Mouse (Mus musculus): ENCODE measurements around the gene Golga1. TPM values are rescaled to one million over a fixed set of nuclear protein-coding genes. Genes with fewer than 3 reads are reported as not detected.
A peak's percentile ranks its signal among the peaks of the same experiment; 100 is the strongest.
"Not testable (repeated sequence)": the region's sequence is repeated elsewhere in the genome, so short reads cannot be mapped to it uniquely, and the experiment has no call there.

The Golga1 gene
- polyA plus RNA-seq (2012; rRNA removed), result 13.1 and 13.7 TPM in 2 replicates

DNA sequence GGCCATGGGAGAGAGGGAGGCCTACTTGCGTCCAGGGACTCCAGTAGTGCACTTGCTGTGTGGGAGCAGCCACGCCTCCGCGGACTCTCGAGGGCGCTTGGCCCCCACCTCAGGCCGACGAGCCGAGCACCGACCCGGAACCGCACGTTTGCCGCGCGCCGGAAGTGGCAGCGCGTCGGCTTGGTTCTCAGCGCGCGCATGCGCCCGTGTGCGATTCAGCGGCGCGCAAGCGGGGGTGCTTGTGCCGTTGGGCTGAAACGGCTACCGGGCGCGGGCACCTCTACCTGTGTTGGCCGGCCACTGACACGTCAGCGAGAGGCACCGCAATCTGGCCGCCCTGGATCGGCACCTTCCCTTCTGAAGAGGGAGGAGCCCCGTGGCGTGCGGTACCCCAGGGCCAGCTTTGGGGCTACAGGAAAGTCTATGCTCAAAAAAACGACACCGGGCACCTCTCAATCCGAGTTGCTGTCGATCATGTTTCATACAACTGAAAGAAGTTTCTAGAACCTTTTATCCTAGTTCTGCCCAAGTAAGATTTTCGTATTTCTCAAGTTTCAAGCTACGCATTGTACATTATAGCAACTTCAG lies at the start of gene Golga1:
TSS of gene Golga1 (minus strand) at position 142 of the 588 bp plus-strand sequence.
- Histone ChIP-seq H3K4me3 (ENCODE audit: control insufficient read depth, low read depth, low read length) (peak within 1 kb of the TSS; percentile 86), H3K27me3 (ENCODE audit: control insufficient read depth, insufficient read depth, low read length) (no peaks in the 10 kb centered on the region), H3K27ac (ENCODE audit: control insufficient read depth, insufficient read depth, low read depth, low read length) (peak within 1 kb of the TSS; percentile 99), H3K36me3 (ENCODE audit: control insufficient read depth, insufficient read depth, low read length) (no peaks in the 10 kb centered on the region), H3K4me1 (ENCODE audit: control insufficient read depth, insufficient read depth, low read length) (peaks cover 2% of the 10 kb centered on the region; the same call in 1 of the 2 replicates)
- TF ChIP-seq POLR2A (IDR thresholded peaks at IDR 0.05; ENCODE audit: control insufficient read depth, low read depth, low read length), result peak; percentile 99
- TF ChIP-seq CTCF (IDR thresholded peaks at IDR 0.05; ENCODE audit: control insufficient read depth, insufficient read depth, insufficient replicate concordance, low read depth, low read length), result no peak

DNA sequence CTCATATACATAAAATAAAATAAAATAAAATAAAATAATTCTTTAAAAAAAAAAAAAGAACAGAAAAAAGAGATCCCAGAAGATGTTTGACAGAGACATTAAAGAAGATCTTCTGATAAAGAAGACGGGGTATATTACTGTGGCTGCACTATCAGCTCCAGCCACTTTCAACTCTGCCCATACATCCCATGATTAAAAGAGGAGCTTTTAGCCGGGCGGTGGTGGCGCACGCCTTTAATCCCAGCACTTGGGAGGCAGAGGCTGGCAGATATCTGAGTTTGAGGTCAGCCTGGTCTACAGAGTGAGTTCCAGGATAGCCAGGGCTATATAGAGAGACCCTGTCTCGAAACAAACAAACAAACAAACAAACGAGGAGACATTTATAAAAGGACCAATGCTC lies 48.8 kb upstream of the Golga1 start:
- TF ChIP-seq POLR2A (IDR thresholded peaks at IDR 0.05; ENCODE audit: control insufficient read depth, low read depth, low read length) (no peak), CTCF (IDR thresholded peaks at IDR 0.05; ENCODE audit: control insufficient read depth, insufficient read depth, insufficient replicate concordance, low read depth, low read length) (no peak)
- no peak overlapping the region for H3K4me3 ChIP-seq (ENCODE audit: control insufficient read depth, low read depth, low read length)
- no peaks in the 10 kb centered on the region for H3K4me1 ChIP-seq (ENCODE audit: control insufficient read depth, insufficient read depth, low read length)
- no peak overlapping the region for H3K27ac ChIP-seq (ENCODE audit: control insufficient read depth, insufficient read depth, low read depth, low read length)
- peaks cover 2% of the 10 kb centered on the region; the same call in 1 of the 2 replicates for H3K36me3 ChIP-seq (ENCODE audit: control insufficient read depth, insufficient read depth, low read length)
- no peaks in the 10 kb centered on the region for H3K27me3 ChIP-seq (ENCODE audit: control insufficient read depth, insufficient read depth, low read length)

DNA sequence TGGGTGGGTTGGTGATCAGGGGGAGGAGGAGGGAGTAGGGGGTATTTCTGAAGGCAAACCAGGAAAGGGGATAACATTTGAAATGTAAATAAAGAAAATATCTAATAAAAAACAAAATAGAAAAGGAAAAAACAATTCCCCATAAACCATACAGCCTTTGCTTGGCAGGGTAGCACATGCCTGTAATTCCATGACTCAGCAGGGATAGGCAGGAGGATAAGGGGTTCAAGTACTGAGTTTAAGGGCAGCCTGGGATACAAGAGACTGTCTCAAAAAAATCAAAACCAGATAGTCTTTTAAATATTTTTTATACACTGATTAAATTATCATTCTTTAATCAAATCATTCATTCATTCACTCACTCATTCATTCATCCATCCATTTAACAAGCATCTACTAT lies 45.2 kb upstream of the Golga1 start:
- H3K36me3 ChIP-seq (ENCODE audit: control insufficient read depth, insufficient read depth, low read length), result no peaks in the 10 kb centered on the region
- no peak for TF ChIP-seq POLR2A (IDR thresholded peaks at IDR 0.05; ENCODE audit: control insufficient read depth, low read depth, low read length)
- TF ChIP-seq CTCF (IDR thresholded peaks at IDR 0.05; ENCODE audit: control insufficient read depth, insufficient read depth, insufficient replicate concordance, low read depth, low read length), result no peak
- H3K4me1 ChIP-seq (ENCODE audit: control insufficient read depth, insufficient read depth, low read length), result no peaks in the 10 kb centered on the region
- no peak overlapping the region for H3K27ac ChIP-seq (ENCODE audit: control insufficient read depth, insufficient read depth, low read depth, low read length)
- H3K4me3 ChIP-seq (ENCODE audit: control insufficient read depth, low read depth, low read length), result no peak overlapping the region
- no peaks in the 10 kb centered on the region for H3K27me3 ChIP-seq (ENCODE audit: control insufficient read depth, insufficient read depth, low read length)

DNA sequence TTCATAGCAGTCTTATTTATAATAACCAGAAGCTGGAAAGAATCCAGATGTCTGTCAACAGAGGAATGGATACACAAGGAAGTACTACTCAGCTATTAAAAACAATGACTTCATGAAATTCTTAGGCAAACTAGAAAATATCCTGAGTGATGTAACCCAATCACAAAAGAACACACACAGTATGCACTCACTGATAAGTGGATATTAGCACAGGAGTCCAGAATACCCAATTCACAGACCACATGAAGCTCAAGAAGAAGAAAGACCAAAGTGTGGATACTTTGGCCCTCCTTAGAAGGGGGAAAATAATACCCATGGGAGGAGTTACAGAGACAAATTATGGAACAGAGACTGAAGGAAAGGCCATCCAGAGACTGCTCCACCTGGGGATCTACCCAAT lies 44.4 kb upstream of the Golga1 start:
- not testable (repeated sequence) for H3K36me3 ChIP-seq (ENCODE audit: control insufficient read depth, insufficient read depth, low read length); H3K27me3 ChIP-seq (ENCODE audit: control insufficient read depth, insufficient read depth, low read length); H3K4me1 ChIP-seq (ENCODE audit: control insufficient read depth, insufficient read depth, low read length); H3K27ac ChIP-seq (ENCODE audit: control insufficient read depth, insufficient read depth, low read depth, low read length); H3K4me3 ChIP-seq (ENCODE audit: control insufficient read depth, low read depth, low read length)

DNA sequence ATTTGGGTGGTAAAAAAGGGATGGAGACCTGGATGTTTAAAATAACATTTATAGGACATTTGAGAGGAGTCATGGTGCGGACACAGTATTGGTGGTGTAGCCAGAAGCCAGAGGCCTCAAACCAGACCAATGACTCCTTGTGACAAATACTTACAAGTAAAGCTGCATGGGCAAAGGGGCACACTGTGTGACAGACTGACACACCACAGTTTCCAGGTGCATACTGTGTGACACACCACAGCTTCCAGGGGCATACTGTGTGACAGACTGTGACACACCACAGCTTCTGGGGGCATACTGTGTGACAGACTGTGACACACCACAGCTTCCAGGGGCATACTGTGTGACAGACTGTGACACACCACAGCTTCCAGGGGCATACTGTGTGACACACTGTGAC lies 34.6 kb upstream of the Golga1 start:
- H3K27ac ChIP-seq (ENCODE audit: control insufficient read depth, insufficient read depth, low read depth, low read length); H3K36me3 ChIP-seq (ENCODE audit: control insufficient read depth, insufficient read depth, low read length); H3K4me3 ChIP-seq (ENCODE audit: control insufficient read depth, low read depth, low read length); H3K27me3 ChIP-seq (ENCODE audit: control insufficient read depth, insufficient read depth, low read length); H3K4me1 ChIP-seq (ENCODE audit: control insufficient read depth, insufficient read depth, low read length): not testable (repeated sequence)

DNA sequence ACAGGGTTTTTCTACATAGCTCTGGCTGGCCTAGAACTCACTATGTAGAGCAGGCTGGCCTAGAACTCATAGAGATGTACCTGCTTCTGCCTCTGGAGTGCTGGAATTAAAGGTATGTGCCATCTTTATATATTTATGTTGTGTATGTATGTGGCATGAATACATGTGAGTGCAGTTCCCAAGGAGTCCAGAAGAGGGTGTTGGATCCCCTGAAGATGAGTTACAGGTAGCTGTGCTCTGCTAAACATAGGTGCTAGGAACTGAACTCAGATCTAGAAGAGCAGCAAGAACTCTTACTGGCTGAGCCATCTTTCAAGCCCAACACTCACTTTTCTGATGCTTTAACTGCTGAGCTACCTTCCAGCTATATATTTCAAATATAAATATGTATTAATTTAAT lies 32.7 kb upstream of the Golga1 start:
- Histone ChIP-seq H3K36me3 (ENCODE audit: control insufficient read depth, insufficient read depth, low read length) (no peaks in the 10 kb centered on the region), H3K4me3 (ENCODE audit: control insufficient read depth, low read depth, low read length) (no peak overlapping the region), H3K27ac (ENCODE audit: control insufficient read depth, insufficient read depth, low read depth, low read length) (no peak overlapping the region), H3K4me1 (ENCODE audit: control insufficient read depth, insufficient read depth, low read length) (no peaks in the 10 kb centered on the region), H3K27me3 (ENCODE audit: control insufficient read depth, insufficient read depth, low read length) (no peaks in the 10 kb centered on the region)
- no peak for TF ChIP-seq POLR2A (IDR thresholded peaks at IDR 0.05; ENCODE audit: control insufficient read depth, low read depth, low read length)
- TF ChIP-seq CTCF (IDR thresholded peaks at IDR 0.05; ENCODE audit: control insufficient read depth, insufficient read depth, insufficient replicate concordance, low read depth, low read length), result no peak

DNA sequence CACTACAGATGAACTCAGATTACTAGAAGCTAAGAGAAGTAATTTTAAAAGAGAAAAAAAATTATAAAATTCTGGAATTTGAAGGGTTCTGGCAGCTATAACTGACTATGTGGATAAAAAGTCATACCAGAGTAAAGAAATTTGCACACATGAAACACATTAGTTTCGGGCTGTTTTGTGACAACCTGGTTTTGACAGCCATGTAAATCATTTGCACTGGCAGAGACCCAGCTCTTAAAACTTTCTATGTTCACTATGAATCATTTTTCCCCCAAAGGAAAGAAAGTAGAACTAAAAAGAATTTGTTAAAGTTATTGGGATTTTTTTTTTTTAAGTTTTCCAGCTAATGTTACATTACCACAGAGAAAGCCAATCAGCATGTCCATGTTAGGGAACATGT lies 26.6 kb upstream of the Golga1 start:
- H3K27me3 ChIP-seq (ENCODE audit: control insufficient read depth, insufficient read depth, low read length), result no peaks in the 10 kb centered on the region
- H3K36me3 ChIP-seq (ENCODE audit: control insufficient read depth, insufficient read depth, low read length), result no peaks in the 10 kb centered on the region
- H3K4me1 ChIP-seq (ENCODE audit: control insufficient read depth, insufficient read depth, low read length), result no peaks in the 10 kb centered on the region
- H3K4me3 ChIP-seq (ENCODE audit: control insufficient read depth, low read depth, low read length), result no peak overlapping the region
- H3K27ac ChIP-seq (ENCODE audit: control insufficient read depth, insufficient read depth, low read depth, low read length), result no peak overlapping the region
- TF ChIP-seq CTCF (IDR thresholded peaks at IDR 0.05; ENCODE audit: control insufficient read depth, insufficient read depth, insufficient replicate concordance, low read depth, low read length) (no peak), POLR2A (IDR thresholded peaks at IDR 0.05; ENCODE audit: control insufficient read depth, low read depth, low read length) (no peak)

DNA sequence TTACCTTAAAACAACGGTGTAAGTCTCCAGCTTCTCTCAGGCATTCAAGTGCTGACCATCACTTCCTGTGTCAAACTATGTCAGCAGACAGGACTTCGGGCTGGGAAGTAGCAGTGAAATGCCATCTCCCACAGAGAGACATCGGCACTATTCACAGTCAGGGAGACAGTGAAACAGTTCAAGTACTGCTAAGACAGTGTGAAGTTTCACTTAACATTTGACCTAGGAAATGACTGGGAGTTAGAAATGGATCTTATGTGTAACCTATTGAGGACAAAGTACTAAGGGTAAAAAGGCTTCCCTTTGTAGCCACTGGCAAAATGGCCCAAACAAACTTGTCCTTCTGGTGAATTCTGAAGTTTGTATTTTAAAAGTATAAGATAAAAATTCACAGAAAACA lies 17.4 kb upstream of the Golga1 start:
- Histone ChIP-seq H3K27ac (ENCODE audit: control insufficient read depth, insufficient read depth, low read depth, low read length) (no peak overlapping the region), H3K27me3 (ENCODE audit: control insufficient read depth, insufficient read depth, low read length) (no peaks in the 10 kb centered on the region), H3K36me3 (ENCODE audit: control insufficient read depth, insufficient read depth, low read length) (no peaks in the 10 kb centered on the region), H3K4me3 (ENCODE audit: control insufficient read depth, low read depth, low read length) (no peak overlapping the region), H3K4me1 (ENCODE audit: control insufficient read depth, insufficient read depth, low read length) (no peaks in the 10 kb centered on the region)
- no peak for TF ChIP-seq CTCF (IDR thresholded peaks at IDR 0.05; ENCODE audit: control insufficient read depth, insufficient read depth, insufficient replicate concordance, low read depth, low read length)
- TF ChIP-seq POLR2A (IDR thresholded peaks at IDR 0.05; ENCODE audit: control insufficient read depth, low read depth, low read length), result no peak

Data from testis, adult 2 months (tissue).